Mouse (Mus musculus) kidney, embryonic 16.5 days (tissue): ENCODE measurements at regions not wholly inside any gene's neighbourhood (a gene's known extent, or its start where the extent isn't known, plus 50 kb on each side); places are given as distances from the start of the nearest gene placed in this dataset.
A peak's percentile ranks its signal among the peaks of the same experiment; 100 is the strongest.
"Not testable (repeated sequence)": the region's sequence is repeated elsewhere in the genome, so short reads cannot be mapped to it uniquely, and the experiment has no call there.

Experiments used
- ATAC-seq: fragments of 200-750 bp; cut with Nextera tagmentation; 2 replicates; pipeline ENCODE4 v1.8.0; 2017; ENCODE audit warnings: moderate TSS enrichment; ENCODE audit not compliant: low FRiP score, low TSS enrichment
- H3K27ac ChIP-seq: fragments of 300-500 bp; sonication (generic); 2 replicates; pipeline ENCODE4 v1.5.1; 2014; ENCODE audit warnings: low read length
- H3K27me3 ChIP-seq: fragments of 300-500 bp; sonication (generic); 2 replicates; pipeline ENCODE4 v1.6.1; 2014; ENCODE audit warnings: low read length, control low read depth, mixed read lengths; ENCODE audit not compliant: insufficient read depth
- H3K36me3 ChIP-seq: fragments of 300-500 bp; sonication (generic); 2 replicates; pipeline ENCODE4 v1.6.1; 2014; ENCODE audit warnings: low read length, control low read depth, mixed read lengths; ENCODE audit not compliant: insufficient read depth
- H3K4me1 ChIP-seq: fragments of 300-500 bp; sonication (generic); 2 replicates; pipeline ENCODE4 v1.6.1; 2014; ENCODE audit warnings: low read length, control low read depth, mixed read lengths; ENCODE audit not compliant: insufficient read depth
- H3K4me2 ChIP-seq: fragments of 300-500 bp; sonication (generic); replicated peaks from 2 replicates; pipeline ENCODE4 v1.6.1; 2014; ENCODE audit warnings: low read depth, low read length
- H3K4me3 ChIP-seq: fragments of 300-500 bp; sonication (generic); 2 replicates; pipeline ENCODE4 v1.5.1; 2014; ENCODE audit warnings: mild to moderate bottlenecking, low read length
- H3K9ac ChIP-seq: fragments of 300-500 bp; sonication (generic); replicated peaks from 2 replicates; pipeline ENCODE4 v1.6.1; 2014; ENCODE audit warnings: low read length
- H3K9me3 ChIP-seq: fragments of 300-500 bp; sonication (generic); 2 replicates; pipeline ENCODE4 v1.6.1; 2016; ENCODE audit warnings: low read length, control low read depth
- WGBS: fragments of 180-500 bp; shearing (Covaris S2); extraction: QIAGEN DNeasy Blood & Tissue Kit; methylation state at CpG from one replicate; pipeline ENCODE4 v1.1.7; 2014; 5-methylcytosine and 5-hydroxymethylcytosine counted together

DNA sequence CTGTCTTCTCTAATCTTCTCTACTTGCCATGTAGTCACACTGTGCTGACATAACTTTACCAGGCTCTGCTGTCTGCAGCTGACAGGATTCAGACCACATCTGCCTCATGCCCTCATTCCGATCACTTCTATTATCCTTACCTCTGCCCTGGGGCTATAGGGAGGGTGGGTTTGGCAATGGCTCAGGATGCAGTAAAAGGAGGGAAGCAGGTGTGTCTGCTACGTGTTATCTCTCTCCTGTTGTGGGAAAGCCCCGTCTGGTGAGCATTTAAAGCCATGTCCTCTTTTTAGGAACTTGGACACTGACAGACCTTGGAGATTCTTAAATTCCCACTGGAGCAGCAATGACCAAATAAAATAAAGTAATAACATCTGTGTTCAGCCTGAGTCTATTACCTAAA lies 158.5 kb downstream of the Impad1 start:
- H3K36me3 ChIP-seq, result no peaks in the 10 kb centered on the region
- no peaks in the 10 kb centered on the region for H3K9me3 ChIP-seq
- WGBS, result 34% methylated on average over 3 of the region's 3 CpGs
- no peak for ATAC-seq
- H3K4me1 ChIP-seq, result peaks cover 7% of the 10 kb centered on the region; the same call in 1 of the 2 replicates
- H3K4me2 ChIP-seq, result no peak overlapping the region
- no peak overlapping the region for H3K4me3 ChIP-seq
- no peak overlapping the region for H3K27ac ChIP-seq
- no peaks in the 10 kb centered on the region for H3K27me3 ChIP-seq
- no peak overlapping the region for H3K9ac ChIP-seq

DNA sequence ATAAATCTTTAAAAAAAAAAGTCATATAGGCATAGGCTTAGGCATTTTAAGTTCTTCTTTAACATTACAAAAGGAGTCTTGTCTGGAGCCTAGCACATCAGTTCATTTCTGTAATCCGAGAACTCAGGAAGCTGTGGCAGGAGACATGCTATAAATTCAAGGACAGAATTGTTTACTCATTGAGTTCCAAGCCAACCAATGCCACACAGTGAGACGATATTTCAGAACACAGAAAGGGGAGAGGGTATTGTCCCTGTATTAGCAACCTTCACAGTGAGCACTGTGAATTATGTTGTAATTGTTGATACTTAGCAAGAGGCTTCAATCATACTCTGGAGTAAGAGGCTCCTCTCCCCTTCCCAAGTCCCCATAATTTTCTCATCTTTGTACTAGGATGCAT lies 162.4 kb downstream of the Impad1 start:
- peaks cover 7% of the 10 kb centered on the region; the same call in 1 of the 2 replicates for H3K4me1 ChIP-seq
- H3K4me2 ChIP-seq, result no peak overlapping the region
- no peaks in the 10 kb centered on the region for H3K9me3 ChIP-seq
- WGBS, result 16% methylated on average over 2 of the region's 2 CpGs
- H3K4me3 ChIP-seq, result no peak overlapping the region
- H3K27me3 ChIP-seq, result no peaks in the 10 kb centered on the region
- no peak overlapping the region for H3K27ac ChIP-seq
- no peak overlapping the region for H3K9ac ChIP-seq
- no peaks in the 10 kb centered on the region for H3K36me3 ChIP-seq
- ATAC-seq, result peak; percentile 59; the same call in 1 of the 2 replicates

DNA sequence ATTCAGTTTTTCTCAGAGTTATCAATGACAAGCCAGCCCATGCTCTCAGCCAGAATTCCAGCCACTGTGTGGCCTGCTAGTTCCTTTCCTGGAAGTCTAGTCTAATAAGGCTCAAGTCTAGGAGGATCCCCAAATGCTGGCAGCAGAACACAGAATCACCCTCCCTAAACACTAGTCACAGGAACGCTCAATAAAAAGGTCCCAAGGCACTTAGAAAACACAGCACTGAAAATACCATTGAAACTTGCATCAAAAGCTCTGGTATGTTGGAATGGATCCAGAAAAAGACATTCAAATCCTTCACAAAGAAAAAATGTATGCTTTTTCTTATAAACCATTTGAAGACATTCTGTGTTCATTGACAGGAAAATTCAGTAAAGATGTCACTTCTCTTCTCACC lies 163.9 kb downstream of the Impad1 start:
- Histone ChIP-seq H3K9me3 (no peaks in the 10 kb centered on the region), H3K36me3 (no peaks in the 10 kb centered on the region), H3K27ac (no peak overlapping the region), H3K4me1 (0 out of 2 replicates have a peak, but pooled peaks cover 3% of the 10 kb centered on the region), H3K4me3 (no peak overlapping the region), H3K4me2 (no peak overlapping the region), H3K9ac (no peak overlapping the region), H3K27me3 (no peaks in the 10 kb centered on the region)
- 53% methylated on average over 1 of the region's 1 CpGs for WGBS
- ATAC-seq, result no peak

DNA sequence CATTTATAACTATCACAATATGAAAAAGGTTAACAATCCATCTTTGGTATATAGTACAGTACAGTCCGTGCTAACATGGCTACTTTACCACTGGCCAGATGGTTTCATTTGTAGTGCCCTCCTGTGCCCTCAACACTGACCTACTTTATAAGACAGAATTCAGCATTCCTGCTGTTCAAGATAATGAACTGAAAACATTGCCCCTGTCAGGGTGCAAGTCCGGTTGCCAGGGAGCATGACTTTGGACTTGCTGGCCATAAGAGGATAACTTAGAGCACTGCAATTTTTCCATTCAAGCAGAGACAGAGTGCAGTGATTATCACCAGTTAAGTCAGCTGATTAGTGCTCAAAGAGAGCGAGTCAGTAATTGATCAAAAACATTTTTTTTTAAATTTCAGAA lies 169.3 kb downstream of the Impad1 start:
- no peak for ATAC-seq
- H3K4me3 ChIP-seq, result no peak overlapping the region
- no peaks in the 10 kb centered on the region for H3K4me1 ChIP-seq
- H3K27ac ChIP-seq, result no peak overlapping the region
- no peak overlapping the region for H3K9ac ChIP-seq
- H3K27me3 ChIP-seq, result no peaks in the 10 kb centered on the region
- no peak overlapping the region for H3K4me2 ChIP-seq
- no peaks in the 10 kb centered on the region for H3K9me3 ChIP-seq
- WGBS, result 74% methylated on average over 3 of the region's 3 CpGs
- no peaks in the 10 kb centered on the region for H3K36me3 ChIP-seq

DNA sequence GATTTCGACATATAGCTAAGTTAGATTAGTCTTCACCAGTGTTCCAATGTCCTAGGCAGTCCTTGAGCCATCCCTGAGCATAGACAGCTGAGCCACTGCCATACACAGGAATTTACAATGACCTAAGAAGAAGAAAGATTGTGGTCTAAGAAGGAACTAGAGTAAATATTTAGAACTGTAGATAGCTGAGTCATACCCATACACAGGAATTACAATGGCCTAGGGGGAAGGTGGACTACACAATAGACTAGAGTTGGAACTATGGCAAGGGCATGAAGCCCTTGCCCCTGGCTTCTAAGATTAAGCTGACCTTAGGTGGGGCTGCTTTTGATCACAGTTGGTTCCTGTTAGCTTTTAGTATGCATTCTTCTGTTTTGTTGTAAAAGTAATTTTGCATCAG lies 173.0 kb downstream of the Impad1 start:
- not testable (repeated sequence) for H3K27ac ChIP-seq, H3K4me2 ChIP-seq, H3K9ac ChIP-seq, H3K4me3 ChIP-seq, ATAC-seq, H3K27me3 ChIP-seq, H3K9me3 ChIP-seq, H3K36me3 ChIP-seq, H3K4me1 ChIP-seq
- WGBS, result 77% methylated on average over 1 of the region's 1 CpGs

DNA sequence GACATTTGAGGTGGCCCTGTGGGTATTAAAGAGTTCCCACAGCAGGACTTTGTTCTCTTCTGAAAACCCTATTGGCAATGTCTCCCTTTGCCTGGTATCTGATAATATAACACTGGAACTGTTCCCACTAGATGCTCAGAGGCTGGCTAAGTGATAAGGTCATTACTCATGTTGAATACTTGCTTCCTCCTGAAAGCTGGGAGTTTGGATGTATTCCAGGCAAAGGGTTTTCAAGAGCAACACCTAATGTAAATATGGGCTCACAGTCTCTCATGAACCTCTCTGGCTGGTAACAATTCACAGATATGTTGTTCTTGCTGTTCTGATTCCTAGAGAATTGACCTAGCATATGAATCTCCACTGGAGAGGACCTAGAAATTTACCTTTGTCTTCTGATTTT lies 178.6 kb downstream of the Impad1 start:
- H3K27ac ChIP-seq, result no peak overlapping the region
- no peak for ATAC-seq

More for the DNA sequence above, 178.6 kb downstream of the Impad1 start:
- no peaks in the 10 kb centered on the region for H3K27me3 ChIP-seq
- H3K9me3 ChIP-seq, result no peaks in the 10 kb centered on the region
- no peaks in the 10 kb centered on the region for H3K36me3 ChIP-seq
- H3K4me2 ChIP-seq, result no peak overlapping the region
- no peaks in the 10 kb centered on the region for H3K4me1 ChIP-seq
- H3K4me3 ChIP-seq, result no peak overlapping the region
- no peak overlapping the region for H3K9ac ChIP-seq
